Mouse (Mus musculus): ENCODE results near the gene H2-Ob. TPM values are rescaled to one million over a fixed set of nuclear protein-coding genes. Genes with fewer than 3 reads are reported as not detected.

H2-Ob gene
- polyA plus RNA-seq, 1 experiment = 15.1 TPM

DNA sequence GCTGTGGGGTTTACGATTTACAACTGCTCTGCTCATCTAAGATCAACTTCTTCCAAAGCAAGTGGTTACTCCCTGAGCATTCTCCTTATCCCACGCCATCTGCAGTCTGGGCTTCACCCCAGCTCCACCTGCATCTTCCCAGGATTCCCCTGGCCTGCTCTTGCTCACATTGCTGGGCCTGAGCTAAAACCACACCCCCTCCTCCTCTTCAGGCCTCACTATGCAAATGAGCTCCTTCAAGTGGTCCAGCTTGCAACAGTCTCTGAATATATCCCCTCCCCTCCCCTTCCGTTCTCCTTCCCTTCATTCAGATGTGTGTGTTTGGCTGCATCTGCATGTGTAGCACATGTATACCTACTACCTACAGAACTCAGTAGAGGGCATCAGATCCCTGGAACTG lies 60.7 kb downstream of the H2-Ob start:
- Histone ChIP-seq H3K4me1 (ENCODE audit: control insufficient read depth, insufficient read depth, low read length) (peaks cover 3% of the 10 kb centered on the region; the same call in 1 of the 2 replicates), H3K36me3 (ENCODE audit: control insufficient read depth, insufficient read depth, low read length) (no peaks in the 10 kb centered on the region), H3K4me3 (ENCODE audit: insufficient read depth, low read depth, low read length) (no peak overlapping the region), H3K27ac (ENCODE audit: insufficient read depth, low read depth, low read length) (no peak overlapping the region), H3K27me3 (replicated peaks; ENCODE audit: control insufficient read depth, insufficient read depth, low read length) (no peaks in the 10 kb centered on the region)
- 92% methylated on average over 3 of the region's 3 CpGs for WGBS
- TF ChIP-seq CTCF (conservative IDR thresholded peaks at IDR 0.05; ENCODE audit: insufficient read depth, insufficient read length, low read depth, low read length) (no peak), POLR2A (IDR thresholded peaks at IDR 0.05; ENCODE audit: low read depth, low read length) (no peak)
- DNase-seq = no peak

DNA sequence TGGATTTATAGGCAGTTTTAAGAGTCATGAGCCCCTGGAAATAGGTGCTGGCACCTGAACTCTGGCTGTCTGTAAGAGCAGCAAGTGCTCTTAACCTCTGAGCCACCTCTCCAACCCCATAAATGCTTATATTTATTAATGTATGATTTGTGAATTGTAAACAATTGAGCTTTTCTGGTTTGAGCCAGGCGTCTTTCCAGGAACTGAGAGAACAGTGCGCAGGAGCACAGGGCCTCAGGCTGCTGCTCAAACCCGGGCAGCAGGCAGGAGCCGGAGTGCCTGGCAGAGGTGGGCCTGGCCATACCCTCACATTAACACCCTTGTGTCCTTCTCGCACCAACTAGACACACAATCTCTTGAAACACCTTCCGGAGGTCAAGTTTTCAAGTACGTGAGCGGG lies 61.4 kb downstream of the H2-Ob start:
- H3K4me3 ChIP-seq (ENCODE audit: insufficient read depth, low read depth, low read length) = no peak overlapping the region
- no peak overlapping the region for H3K27ac ChIP-seq (ENCODE audit: insufficient read depth, low read depth, low read length)
- DNase-seq = no peak
- no peaks in the 10 kb centered on the region for H3K36me3 ChIP-seq (ENCODE audit: control insufficient read depth, insufficient read depth, low read length)
- 89% methylated on average over 8 of the region's 8 CpGs for WGBS
- H3K27me3 ChIP-seq (replicated peaks; ENCODE audit: control insufficient read depth, insufficient read depth, low read length) = no peaks in the 10 kb centered on the region
- TF ChIP-seq CTCF (conservative IDR thresholded peaks at IDR 0.05; ENCODE audit: insufficient read depth, insufficient read length, low read depth, low read length) (no peak), POLR2A (IDR thresholded peaks at IDR 0.05; ENCODE audit: low read depth, low read length) (no peak)
- peaks cover 3% of the 10 kb centered on the region; the same call in 1 of the 2 replicates for H3K4me1 ChIP-seq (ENCODE audit: control insufficient read depth, insufficient read depth, low read length)

DNA sequence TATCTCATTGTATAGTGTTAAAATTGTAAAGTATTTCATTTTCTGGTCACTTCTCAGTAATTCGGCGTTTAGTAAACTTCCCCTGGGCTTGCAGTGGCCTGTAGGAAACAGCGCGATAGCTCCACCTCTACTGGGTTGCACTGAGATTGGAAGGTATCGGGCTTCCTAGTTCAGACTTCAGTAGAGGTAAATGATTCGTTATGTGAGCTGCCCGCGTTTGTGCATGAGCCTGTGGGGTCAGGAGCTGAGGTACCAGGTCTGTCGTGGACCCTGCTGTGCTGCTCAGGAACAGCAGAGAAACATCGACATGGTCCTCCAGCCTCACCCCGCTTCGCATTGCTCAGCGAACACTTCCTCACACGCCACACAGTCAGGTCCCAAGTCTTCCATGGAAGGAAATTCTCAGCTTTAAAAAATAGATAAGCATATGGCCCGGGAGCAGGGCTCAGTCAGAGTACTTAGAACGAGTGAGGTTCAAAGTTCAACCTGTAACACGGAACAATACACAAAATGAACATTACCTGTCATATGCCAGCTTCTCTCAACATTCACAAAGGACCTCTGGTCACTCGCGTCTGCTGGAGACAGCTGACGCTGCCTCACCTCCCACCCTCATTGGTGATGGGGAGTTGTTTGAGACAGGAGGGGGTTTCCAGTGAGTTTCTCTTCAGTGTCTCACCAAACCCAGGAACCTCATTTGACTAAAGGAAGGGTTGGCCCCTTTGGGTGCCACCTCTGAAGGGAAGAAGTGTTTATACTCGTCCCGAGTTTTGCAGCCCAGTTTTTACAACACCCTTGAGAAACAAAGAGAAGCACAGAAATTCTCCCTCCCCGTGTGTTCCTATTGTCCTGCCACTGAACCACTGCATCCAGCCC lies 62.2 kb downstream of the H2-Ob start:
- DNase-seq = no peak
- Histone ChIP-seq H3K4me1 (ENCODE audit: control insufficient read depth, insufficient read depth, low read length) (peaks cover 3% of the 10 kb centered on the region; the same call in 1 of the 2 replicates), H3K27ac (ENCODE audit: insufficient read depth, low read depth, low read length) (no peak overlapping the region), H3K27me3 (replicated peaks; ENCODE audit: control insufficient read depth, insufficient read depth, low read length) (no peaks in the 10 kb centered on the region), H3K4me3 (ENCODE audit: insufficient read depth, low read depth, low read length) (no peak overlapping the region), H3K36me3 (ENCODE audit: control insufficient read depth, insufficient read depth, low read length) (no peaks in the 10 kb centered on the region)
- TF ChIP-seq POLR2A (IDR thresholded peaks at IDR 0.05; ENCODE audit: low read depth, low read length) = no peak
- TF ChIP-seq CTCF (conservative IDR thresholded peaks at IDR 0.05; ENCODE audit: insufficient read depth, insufficient read length, low read depth, low read length) = no peak
- WGBS = 61% methylated on average over 23 of the region's 23 CpGs

DNA sequence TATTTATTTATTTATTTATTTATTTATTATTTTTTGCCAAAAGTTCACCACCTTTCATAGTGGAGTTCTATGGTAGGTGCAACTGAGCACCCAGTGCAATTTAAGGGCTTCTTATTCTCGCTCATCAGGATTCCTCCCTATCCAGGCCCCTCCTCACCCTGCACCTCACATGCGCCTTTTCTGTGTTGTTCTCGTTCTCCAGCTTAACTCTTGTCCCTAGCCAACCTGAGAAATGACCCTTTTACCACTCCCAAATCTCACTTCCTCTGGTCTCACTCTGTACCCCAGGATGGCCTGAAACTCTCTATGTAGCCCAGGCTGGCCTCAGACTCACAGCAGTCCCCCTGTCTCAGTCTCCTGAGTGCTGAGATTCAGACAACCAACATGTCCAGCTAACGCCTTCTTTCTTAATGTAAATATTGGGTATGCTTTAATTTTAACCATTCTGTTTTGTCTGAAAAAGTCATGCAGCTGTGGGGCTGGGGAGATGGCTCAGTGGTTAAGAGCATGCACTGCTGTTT lies 63.0 kb downstream of the H2-Ob start:
- H3K4me1 ChIP-seq (ENCODE audit: control insufficient read depth, insufficient read depth, low read length) = no peaks in the 10 kb centered on the region
- DNase-seq = no peak
- no peak for TF ChIP-seq POLR2A (IDR thresholded peaks at IDR 0.05; ENCODE audit: low read depth, low read length)
- no peak for TF ChIP-seq CTCF (conservative IDR thresholded peaks at IDR 0.05; ENCODE audit: insufficient read depth, insufficient read length, low read depth, low read length)
- H3K27ac ChIP-seq (ENCODE audit: insufficient read depth, low read depth, low read length) = no peak overlapping the region
- no peaks in the 10 kb centered on the region for H3K36me3 ChIP-seq (ENCODE audit: control insufficient read depth, insufficient read depth, low read length)
- WGBS = 88% methylated on average over 4 of the region's 4 CpGs
- no peak overlapping the region for H3K4me3 ChIP-seq (ENCODE audit: insufficient read depth, low read depth, low read length)
- H3K27me3 ChIP-seq (replicated peaks; ENCODE audit: control insufficient read depth, insufficient read depth, low read length) = no peaks in the 10 kb centered on the region

DNA sequence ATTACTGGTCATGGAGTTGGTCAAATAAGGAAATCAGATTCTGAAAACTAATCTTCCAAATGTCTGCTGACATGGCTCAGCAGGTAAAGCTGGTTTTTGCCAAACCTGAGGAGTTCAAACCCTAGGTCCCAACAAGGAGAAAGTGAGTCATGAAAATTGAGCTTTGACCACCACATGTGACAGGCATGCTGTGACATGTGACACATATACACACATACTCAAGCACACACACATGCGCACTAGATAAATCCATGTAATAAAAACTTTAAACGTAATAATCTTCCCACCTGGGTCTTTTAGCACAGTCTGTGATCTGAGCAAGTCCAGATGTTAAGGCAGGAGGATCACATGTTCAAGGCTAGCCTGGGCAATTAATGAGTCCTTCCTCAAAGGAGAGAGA lies 65.1 kb downstream of the H2-Ob start:
- H3K27ac ChIP-seq (ENCODE audit: insufficient read depth, low read depth, low read length) = no peak overlapping the region
- TF ChIP-seq POLR2A (IDR thresholded peaks at IDR 0.05; ENCODE audit: low read depth, low read length) (no peak), CTCF (conservative IDR thresholded peaks at IDR 0.05; ENCODE audit: insufficient read depth, insufficient read length, low read depth, low read length) (no peak)
- DNase-seq = no peak
- H3K4me3 ChIP-seq (ENCODE audit: insufficient read depth, low read depth, low read length) = no peak overlapping the region
- 86% methylated on average over 2 of the region's 2 CpGs for WGBS
- no peaks in the 10 kb centered on the region for H3K4me1 ChIP-seq (ENCODE audit: control insufficient read depth, insufficient read depth, low read length)
- H3K27me3 ChIP-seq (replicated peaks; ENCODE audit: control insufficient read depth, insufficient read depth, low read length) = no peaks in the 10 kb centered on the region
- no peaks in the 10 kb centered on the region for H3K36me3 ChIP-seq (ENCODE audit: control insufficient read depth, insufficient read depth, low read length)

Other genes starting within 250 kb of the H2-Ob start
- 1,162 and 1,255 TPM in 2 replicates for gene H2-K1, start 238.6 kb upstream of the H2-Ob start, polyA plus RNA-seq (2012; rRNA removed)
- 30.4 and 36.3 TPM in 2 replicates for gene Ring1, start 214.2 kb upstream of the H2-Ob start, polyA plus RNA-seq (2012; rRNA removed)
- gene H2-Ke6, start 210.8 kb upstream of the H2-Ob start, polyA plus RNA-seq (2012; rRNA removed) = 165 and 208 TPM in 2 replicates
- 90.4 and 106 TPM in 2 replicates for gene Slc39a7, start 207.2 kb upstream of the H2-Ob start, polyA plus RNA-seq (2012; rRNA removed)
- gene Rxrb, start 207.1 kb upstream of the H2-Ob start, polyA plus RNA-seq (2012; rRNA removed) = 49.3 and 59.2 TPM in 2 replicates
- 0.35 and 0.39 TPM in 2 replicates for gene Col11a2, start 199.5 kb upstream of the H2-Ob start, polyA plus RNA-seq (2012; rRNA removed)
- 3.1 and 8.5 TPM in 2 replicates for gene H2-Oa, start 146.6 kb upstream of the H2-Ob start, polyA plus RNA-seq (2012; rRNA removed)
- 30.1 and 37.1 TPM in 2 replicates for gene H2-DMa, start 119.4 kb upstream of the H2-Ob start, polyA plus RNA-seq (2012; rRNA removed)
- 110 and 117 TPM in 2 replicates for gene Brd2, start 116.3 kb upstream of the H2-Ob start, polyA plus RNA-seq (2012; rRNA removed)
- gene H2-DMb2, start 95.6 kb upstream of the H2-Ob start, polyA plus RNA-seq (2012; rRNA removed) = 3.2 and 15.6 TPM in 2 replicates
- 72.3 and 80.5 TPM in 2 replicates for gene H2-DMb1, start 85.8 kb upstream of the H2-Ob start, polyA plus RNA-seq (2012; rRNA removed)
- 14.5 and 19.4 TPM in 2 replicates for gene Tap1, start 51.4 kb upstream of the H2-Ob start, polyA plus RNA-seq (2012; rRNA removed)
- gene Psmb9, start 51.1 kb upstream of the H2-Ob start, polyA plus RNA-seq (2012; rRNA removed) = 21.5 and 32.3 TPM in 2 replicates
- gene Psmb8, start 41.2 kb upstream of the H2-Ob start, polyA plus RNA-seq (2012; rRNA removed) = 34.2 and 58.1 TPM in 2 replicates
- gene Tap2, start 35.4 kb upstream of the H2-Ob start, polyA plus RNA-seq (2012; rRNA removed) = 25.0 and 29.2 TPM in 2 replicates
- 419 and 490 TPM in 2 replicates for gene H2-Ab1, start 18.8 kb downstream of the H2-Ob start, polyA plus RNA-seq (2012; rRNA removed)
- 192 and 298 TPM in 2 replicates for gene H2-Aa, start 48.9 kb downstream of the H2-Ob start, polyA plus RNA-seq (2012; rRNA removed)
- 128 and 174 TPM in 2 replicates for gene H2-Eb1, start 67.0 kb downstream of the H2-Ob start, polyA plus RNA-seq (2012; rRNA removed)
- 0.04 and 0.78 TPM in 2 replicates for gene H2-Eb2, start 86.8 kb downstream of the H2-Ob start, polyA plus RNA-seq (2012; rRNA removed)
- 0.03 and 0.11 TPM in 2 replicates for gene Btnl2, start 115.9 kb downstream of the H2-Ob start, polyA plus RNA-seq (2012; rRNA removed)
- gene Btnl1, start 138.2 kb downstream of the H2-Ob start, polyA plus RNA-seq (2012; rRNA removed) = not detected in 2 replicates
- 0.22 and 1.3 TPM in 2 replicates for gene BC051142, start 159.9 kb downstream of the H2-Ob start, polyA plus RNA-seq (2012; rRNA removed)
- not detected in 2 replicates for gene Btnl4, start 238.4 kb downstream of the H2-Ob start, polyA plus RNA-seq (2012; rRNA removed)

Data from kidney, adult 2 months (tissue).